Mouse (Mus musculus): Measurements from ENCODE around the gene Nlrp3.
A peak's percentile ranks its signal among the peaks of the same experiment; 100 is the strongest.

Nlrp3 gene

GRCm38 (mm10) chr11:59611646-59612045 is 70.3 kb downstream of the Nlrp3 start:
- no peak for DNase-seq (ENCODE audit: low read depth, low spot score)

GRCm38 (mm10) chr11:59614120-59614519 is 72.8 kb downstream of the Nlrp3 start:
- peak; percentile 51 for DNase-seq (ENCODE audit: low read depth, low spot score)
